In genomic region chr3:53917960-53918359, GRCm38 (mm10) we compare ENCODE assay signal across 24 mouse cellular contexts. TPM values are rescaled to one million over a fixed set of nuclear protein-coding genes. Genes with fewer than 3 reads are reported as not detected.
DNase-seq lines count a peak whose midpoint lies in the region; ATAC-seq and TF ChIP-seq lines count a peak whose summit lies in the region.
"Had no signal": no experiment of that assay in that cellular context is flagged by ENCODE, and none has a peak within 500 bp of the region (broad histone marks: within the 10 kb centered on the region; RNA-seq: fewer than 3 reads in every experiment).

No protein-coding gene starts in this region.

- no peak for TF ChIP-seq CTCF in lung, embryonic 14.5 days (IDR thresholded peaks at IDR 0.05; ENCODE audit: low read depth)

- ATAC-seq in lung, embryonic 14.5 days (ENCODE audit: insufficient read depth): peak; percentile 52; the same call in 1 of the 2 replicates
- ATAC-seq in stomach, embryonic 15.5 days (ENCODE audit: insufficient read depth, low FRiP score, low read depth): peak; percentile 18; the same call in 1 of the 2 replicates
- ATAC-seq: activated CD4-positive, CD25-positive, alpha-beta regulatory T cell, adult 4 months; CD4-positive, CD25-positive, alpha-beta regulatory T cell, adult 4 months; forebrain, embryonic 13.5 days; forebrain, embryonic 15.5 days; Patski had no signal

- 52% methylated on average over 3 of the region's 3 CpGs for WGBS in lung, embryonic 14.5 days
- 55% methylated on average over 3 of the region's 3 CpGs for WGBS in stomach, embryonic 15.5 days

- H3K4me3 ChIP-seq in lung, embryonic 14.5 days (ENCODE audit: low read depth, low read length): no peak overlapping the region
- no peak overlapping the region for H3K4me3 ChIP-seq in stomach, embryonic 15.5 days (replicated peaks)
- H3K4me3 ChIP-seq: embryonic facial prominence, embryonic 10.5 days; embryonic facial prominence, embryonic 12.5 days; forebrain, embryonic 13.5 days; forebrain, embryonic 15.5 days had no signal

- no peaks in the 10 kb centered on the region for H3K36me3 ChIP-seq in lung, embryonic 14.5 days (ENCODE audit: insufficient read depth)
- H3K36me3 ChIP-seq in stomach, embryonic 15.5 days: no peaks in the 10 kb centered on the region
- H3K36me3 ChIP-seq: embryonic facial prominence, embryonic 10.5 days; embryonic facial prominence, embryonic 12.5 days; forebrain, embryonic 15.5 days; G1E had no signal

- no peaks in the 10 kb centered on the region for H3K9me3 ChIP-seq in lung, embryonic 14.5 days (ENCODE audit: low read depth, low read length)
- no peaks in the 10 kb centered on the region for H3K9me3 ChIP-seq in stomach, embryonic 15.5 days
- H3K9me3 ChIP-seq: embryonic facial prominence, embryonic 10.5 days; embryonic facial prominence, embryonic 12.5 days; forebrain, embryonic 13.5 days; forebrain, embryonic 15.5 days; G1E had no signal

- no peaks in the 10 kb centered on the region for H3K27me3 ChIP-seq in lung, embryonic 14.5 days (ENCODE audit: insufficient read depth, low read length)
- H3K27me3 ChIP-seq in stomach, embryonic 15.5 days (replicated peaks): no peaks in the 10 kb centered on the region
- H3K27me3 ChIP-seq: CH12.LX; embryonic facial prominence, embryonic 12.5 days; forebrain, embryonic 13.5 days; forebrain, embryonic 15.5 days had no signal

- H3K27ac ChIP-seq in lung, embryonic 14.5 days (ENCODE audit: low read depth): no peak overlapping the region
- H3K27ac ChIP-seq in stomach, embryonic 15.5 days: no peak overlapping the region
- H3K27ac ChIP-seq: embryonic facial prominence, embryonic 10.5 days; embryonic facial prominence, embryonic 12.5 days; forebrain, embryonic 13.5 days; forebrain, embryonic 15.5 days had no signal

- no peak overlapping the region for H3K4me2 ChIP-seq in lung, embryonic 14.5 days
- H3K4me2 ChIP-seq in stomach, embryonic 15.5 days: no peak overlapping the region
- H3K4me2 ChIP-seq: embryonic facial prominence, embryonic 12.5 days; forebrain, embryonic 13.5 days; forebrain, embryonic 15.5 days had no signal

- peak; percentile 29 for DNase-seq in heart, adult 11 months
- DNase-seq in heart, postnatal 14 days: no peak
- DNase-seq in lung, embryonic 14.5 days: peak; percentile 59
- DNase-seq in lung, postnatal 10 days: no peak
- DNase-seq in gastrocnemius, postnatal 36 days: no peak
- DNase-seq: adrenal gland, adult 8-10 months; adrenal gland, postnatal 14 days; adrenal gland, postnatal 36 days; B cell, adult 2 months; cerebellum, adult 11-12 months; cerebellum, adult 2 months; cerebellum, adult 9-10 months; cerebellum, postnatal 10 days; cerebellum, postnatal 25 days had no signal

- H3K9ac ChIP-seq in lung, embryonic 14.5 days: no peak overlapping the region
- H3K9ac ChIP-seq in stomach, embryonic 15.5 days: no peak overlapping the region
- H3K9ac ChIP-seq: embryonic facial prominence, embryonic 12.5 days; forebrain, embryonic 13.5 days; forebrain, embryonic 15.5 days had no signal

- intact Hi-C loops in heart, postnatal 14 days (cut with DNase I): no loop called here
- intact Hi-C loops in gastrocnemius, postnatal 36 days (cut with DNase I): no loop called here

- H3K4me1 ChIP-seq in lung, embryonic 14.5 days (ENCODE audit: insufficient read depth): no peaks in the 10 kb centered on the region
- H3K4me1 ChIP-seq in stomach, embryonic 15.5 days: no peaks in the 10 kb centered on the region
- H3K4me1 ChIP-seq: embryonic facial prominence, embryonic 10.5 days; embryonic facial prominence, embryonic 12.5 days; forebrain, embryonic 13.5 days; forebrain, embryonic 15.5 days had no signal

RNA-seq across cellular contexts. Expression of gene Ufm1, which starts 54.3 kb away (rescaled TPM):
- 10 to 100 TPM; 43.8 to 56.9 TPM for total RNA-seq in heart, postnatal 14 days (2021)
- 101 and 103 TPM in 2 replicates for polyA plus RNA-seq in lung, embryonic 14.5 days (2014; fragmentation: Nextera tagmentation; extraction: Ambion mirVana)
- 109 and 131 TPM in 2 replicates for polyA plus RNA-seq in stomach, embryonic 15.5 days (2015; fragmentation: Nextera tagmentation; extraction: Ambion mirVana)
- total RNA-seq in gastrocnemius, postnatal 36 days (2021): 10 to 100 TPM; 33.3 to 36.3 TPM

Comparison
In these comparisons a context has a peak if more than half of its experiments do, and no peak if none do; other contexts are left out.
1. DNase-seq: peak in heart, adult 11 months (single experiment) and lung, embryonic 14.5 days (single experiment); none in heart, postnatal 14 days (0 of 2), lung, postnatal 10 days (single experiment) and gastrocnemius, postnatal 36 days (0 of 2).